8 mouse cellular contexts compared by ENCODE assay signal in genomic region chr2:156529726-156530125, GRCm38 (mm10). TPM values are rescaled to one million over a fixed set of nuclear protein-coding genes. Genes with fewer than 3 reads are reported as not detected.
DNase-seq lines count a peak whose midpoint lies in the region; ATAC-seq and TF ChIP-seq lines count a peak whose summit lies in the region.

No protein-coding gene starts in this region.

- TF ChIP-seq CTCF in kidney, postnatal 0 days (IDR thresholded peaks at IDR 0.05; ENCODE audit: low read depth), result peak; percentile 80

- H3K4me1 ChIP-seq in kidney, postnatal 0 days (replicated peaks; ENCODE audit: insufficient read depth, low read length), result no peaks in the 10 kb centered on the region

- H3K36me3 ChIP-seq in kidney, postnatal 0 days (ENCODE audit: insufficient read depth, low read length), result 0 out of 2 replicates have a peak, but pooled peaks cover 3% of the 10 kb centered on the region

- DNase-seq in adrenal gland, adult (ENCODE audit: inconsistent age in 2 of 2, low spot score in 1 of 2), result peak; percentile 23 to 76
- no peak for DNase-seq in adrenal gland, postnatal 36 days
- peak; percentile 70 for DNase-seq in kidney, postnatal 0 days (ENCODE audit: low spot score)
- DNase-seq in kidney, adult 8-10 months, result no peak
- DNase-seq in ZHBTc4 (ENCODE audit: low read depth, low spot score), result peak; percentile 65
- DNase-seq in induced T-regulatory cell, adult 2 months (ENCODE audit: low read depth), result peak; percentile 66
- no peak for DNase-seq in right cerebral cortex, postnatal 36 days (ENCODE audit: low spot score in 2 of 2)

- H3K4me2 ChIP-seq in kidney, postnatal 0 days (ENCODE audit: low read length), result no peak overlapping the region

- H3K9ac ChIP-seq in kidney, postnatal 0 days (ENCODE audit: low read depth, low read length), result no peak overlapping the region

- ATAC-seq in kidney, postnatal 0 days (replicated peaks; ENCODE audit: low FRiP score, low read depth), result no peak
- no peak for ATAC-seq in monocyte, adult 5-6 weeks (replicated peaks; ENCODE audit: insufficient number of reproducible peaks, low FRiP score, low TSS enrichment, poor library complexity, severe bottlenecking)

- no peaks in the 10 kb centered on the region for H3K27me3 ChIP-seq in kidney, postnatal 0 days (ENCODE audit: insufficient read depth, low read length)

- H3K9me3 ChIP-seq in kidney, postnatal 0 days (replicated peaks; ENCODE audit: low read length), result no peaks in the 10 kb centered on the region

- no peak overlapping the region for H3K4me3 ChIP-seq in kidney, postnatal 0 days (replicated peaks; ENCODE audit: low read depth, low read length)

- H3K27ac ChIP-seq in kidney, postnatal 0 days, result no peak overlapping the region

- 52% methylated on average over 2 of the region's 2 CpGs for WGBS in kidney, postnatal 0 days

RNA-seq across cellular contexts. Expression of gene Aar2, which starts 17.7 kb away (rescaled TPM):
- 10 to 100 TPM; 35.3 to 36.2 TPM for total RNA-seq in adrenal gland, postnatal 36 days (2021)
- 30.0 and 32.7 TPM in 2 replicates for polyA plus RNA-seq in kidney, postnatal 0 days (2015; fragmentation: Nextera tagmentation; extraction: Ambion mirVana)
- total RNA-seq in monocyte, adult 5-6 weeks (2017), result 7.2 to 15.5 TPM (median 14.9 TPM) in 3 replicates

Comparison
In these comparisons a context has a peak if more than half of its experiments do, and no peak if none do; other contexts are left out.
1. DNase-seq: peak in adrenal gland, adult (2 of 2), kidney, postnatal 0 days (single experiment), ZHBTc4 (single experiment) and induced T-regulatory cell, adult 2 months (single experiment); none in adrenal gland, postnatal 36 days (0 of 2), kidney, adult 8-10 months (0 of 2) and right cerebral cortex, postnatal 36 days (0 of 2).